Mouse (Mus musculus) limb, embryonic 14.5 days (tissue): ENCODE measurements at regions not wholly inside any gene's neighbourhood (a gene's known extent, or its start where the extent isn't known, plus 50 kb on each side); places are given as distances from the start of the nearest gene placed in this dataset.

Source experiments
- ATAC-seq: fragments of 200-750 bp; cut with Nextera tagmentation; 2 replicates; pipeline ENCODE4 v1.8.0; 2017; ENCODE audit warnings: low read depth, moderate number of reproducible peaks, moderate TSS enrichment; ENCODE audit not compliant: low FRiP score
- DNase-seq: peaks from one replicate; pipeline ENCODE4 v3.0.0-alpha.2; 2015; ENCODE audit warnings: low spot score
- H3K27ac ChIP-seq: fragments of 300-500 bp; sonication (generic); replicated peaks from 2 replicates; pipeline ENCODE4 v1.5.1; 2014; ENCODE audit warnings: low read depth, mild to moderate bottlenecking, low read length, moderate library complexity, mixed read lengths
- H3K27me3 ChIP-seq: fragments of 300-500 bp; sonication (generic); 2 replicates; pipeline ENCODE4 v1.6.1; 2014; ENCODE audit warnings: low read length, mixed read lengths; ENCODE audit not compliant: control insufficient read depth, insufficient read depth
- H3K36me3 ChIP-seq: fragments of 300-500 bp; sonication (generic); 2 replicates; pipeline ENCODE4 v1.6.1; 2014; ENCODE audit warnings: mild to moderate bottlenecking, low read length, moderate library complexity, mixed read lengths; ENCODE audit not compliant: control insufficient read depth, insufficient read depth
- H3K4me1 ChIP-seq: fragments of 300-500 bp; sonication (generic); 2 replicates; pipeline ENCODE4 v1.6.1; 2014; ENCODE audit warnings: antibody characterized with exemption, low read length, mixed read lengths; ENCODE audit not compliant: control insufficient read depth, insufficient read depth
- H3K4me2 ChIP-seq: fragments of 300-500 bp; sonication (generic); replicated peaks from 2 replicates; pipeline ENCODE4 v1.6.1; 2014; ENCODE audit warnings: low read depth, mild to moderate bottlenecking, low read length, moderate library complexity; ENCODE audit not compliant: severe bottlenecking
- H3K4me3 ChIP-seq: fragments of 300-500 bp; sonication (generic); replicated peaks from 2 replicates; pipeline ENCODE4 v1.5.1; 2014; ENCODE audit warnings: low read length
- H3K9ac ChIP-seq: fragments of 300-500 bp; sonication (generic); 2 replicates; pipeline ENCODE4 v1.6.1; 2014; ENCODE audit warnings: mild to moderate bottlenecking, low read depth, low read length, moderate library complexity; ENCODE audit not compliant: severe bottlenecking
- H3K9me3 ChIP-seq: fragments of 300-500 bp; sonication (generic); 2 replicates; pipeline ENCODE4 v1.6.1; 2016; ENCODE audit warnings: low read length; ENCODE audit not compliant: control insufficient read depth
- POLR2A ChIP-seq: fragments of 200-500 bp; IDR thresholded peaks from 2 replicates; pipeline ENCODE4 v1.8.0; 2012; ENCODE audit warnings: inconsistent platforms, mild to moderate bottlenecking, moderate library complexity, borderline replicate concordance; ENCODE audit not compliant: insufficient read depth, insufficient read length; ENCODE audit errors: extremely low read depth
- WGBS: fragments of 180-500 bp; shearing (Covaris S2); extraction: QIAGEN DNeasy Blood & Tissue Kit; methylation state at CpG from one replicate; pipeline ENCODE4 v1.1.7; 2014; 5-methylcytosine and 5-hydroxymethylcytosine counted together

GRCm38 (mm10) chr1:143881192-143881591 lies 104.1 kb downstream of the Uchl5 start:
- no peak overlapping the region for H3K9ac ChIP-seq
- no peak for TF ChIP-seq POLR2A
- DNase-seq (no peak), ATAC-seq (no peak)
- no peaks in the 10 kb centered on the region for H3K27me3 ChIP-seq
- peaks cover 4% of the 10 kb centered on the region; the same call in 1 of the 2 replicates for H3K4me1 ChIP-seq
- no peak overlapping the region for H3K27ac ChIP-seq
- WGBS, result 67% methylated on average over 6 of the region's 6 CpGs
- no peak overlapping the region for H3K4me3 ChIP-seq
- H3K36me3 ChIP-seq, result no peaks in the 10 kb centered on the region
- H3K4me2 ChIP-seq, result no peak overlapping the region
- no peaks in the 10 kb centered on the region for H3K9me3 ChIP-seq

DNA sequence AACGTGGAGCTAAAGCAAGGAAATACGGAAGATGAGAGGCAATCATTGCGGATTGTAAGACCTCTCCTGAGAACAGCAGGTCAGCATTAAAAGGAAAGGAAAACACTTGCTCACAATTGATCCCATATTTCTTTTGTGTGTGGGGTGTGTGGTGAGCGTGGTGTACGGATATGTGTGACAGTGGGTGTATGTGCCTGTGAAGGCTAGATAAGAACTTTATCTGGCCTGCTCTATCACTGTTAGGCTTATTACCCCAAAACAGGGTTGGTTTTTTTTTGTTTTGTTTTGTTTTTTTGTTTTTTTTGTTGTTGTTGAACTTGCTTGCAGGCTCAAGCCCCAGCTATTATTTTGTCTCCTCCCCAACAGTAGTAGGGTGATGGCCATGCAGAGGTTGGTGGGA lies 102.5 kb downstream of the Uchl5 start:
- Histone ChIP-seq H3K36me3 (no peaks in the 10 kb centered on the region), H3K9ac (no peak overlapping the region), H3K9me3 (no peaks in the 10 kb centered on the region), H3K27me3 (no peaks in the 10 kb centered on the region), H3K4me1 (peaks cover 4% of the 10 kb centered on the region; the same call in 1 of the 2 replicates), H3K4me3 (no peak overlapping the region), H3K27ac (no peak overlapping the region), H3K4me2 (no peak overlapping the region)
- WGBS, result 79% methylated on average over 5 of the region's 5 CpGs
- no peak for TF ChIP-seq POLR2A
- ATAC-seq (no peak), DNase-seq (no peak)

DNA sequence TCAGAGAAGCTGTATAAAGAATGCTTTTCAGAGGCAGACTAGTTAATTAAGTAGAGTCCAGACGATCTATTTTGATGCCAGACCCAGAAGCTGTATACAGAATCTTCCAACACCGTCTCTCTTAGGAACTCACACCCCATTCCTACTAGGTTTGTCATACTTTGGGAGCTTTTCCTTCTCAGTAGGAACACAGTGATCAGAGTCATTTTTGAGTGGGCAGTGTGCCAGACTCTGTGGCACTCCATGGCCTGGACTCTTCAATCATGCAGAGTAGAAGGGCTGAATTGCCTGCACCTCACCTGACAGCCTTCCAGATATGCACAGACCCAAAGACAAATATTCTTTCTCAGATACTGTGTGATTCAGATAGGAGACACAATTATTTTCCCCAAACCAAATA lies 101.2 kb downstream of the Uchl5 start:
- H3K27me3 ChIP-seq, result no peaks in the 10 kb centered on the region
- DNase-seq, result no peak
- no peaks in the 10 kb centered on the region for H3K9me3 ChIP-seq
- no peak for ATAC-seq
- no peak for TF ChIP-seq POLR2A
- WGBS, result 37% methylated on average over 2 of the region's 2 CpGs
- no peak overlapping the region for H3K9ac ChIP-seq
- no peaks in the 10 kb centered on the region for H3K36me3 ChIP-seq
- H3K4me1 ChIP-seq, result peaks cover 4% of the 10 kb centered on the region; the same call in 1 of the 2 replicates
- no peak overlapping the region for H3K27ac ChIP-seq
- H3K4me2 ChIP-seq, result no peak overlapping the region
- H3K4me3 ChIP-seq, result no peak overlapping the region

GRCm38 (mm10) chr1:143860319-143860718 lies 83.2 kb downstream of the Uchl5 start:
- WGBS, result 66% methylated on average over 10 of the region's 10 CpGs
- Histone ChIP-seq H3K4me3 (no peak overlapping the region), H3K36me3 (no peaks in the 10 kb centered on the region), H3K27ac (no peak overlapping the region), H3K9me3 (no peaks in the 10 kb centered on the region), H3K9ac (no peak overlapping the region), H3K27me3 (no peaks in the 10 kb centered on the region), H3K4me1 (no peaks in the 10 kb centered on the region), H3K4me2 (no peak overlapping the region)
- no peak for ATAC-seq
- TF ChIP-seq POLR2A, result no peak
- DNase-seq, result no peak

DNA sequence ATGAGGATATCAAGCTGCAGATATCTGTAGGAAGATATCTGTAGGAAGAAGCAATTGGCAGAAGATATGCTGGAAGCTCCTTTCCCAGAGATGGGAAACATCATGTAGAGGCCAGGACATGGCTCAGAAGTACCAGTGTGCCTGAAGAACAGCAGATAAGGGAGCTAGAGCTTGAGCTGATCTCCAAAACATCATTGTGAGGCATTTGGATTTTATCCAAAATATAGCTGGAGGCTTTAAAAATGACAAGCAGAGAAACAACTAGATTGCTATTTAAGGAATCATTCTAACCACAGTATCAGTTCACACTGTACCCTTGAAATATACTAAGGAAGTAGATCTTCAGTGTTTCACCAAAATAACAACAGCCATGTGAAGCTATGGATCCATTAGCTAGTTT lies 81.5 kb downstream of the Uchl5 start:
- DNase-seq, result no peak
- no peak overlapping the region for H3K27ac ChIP-seq
- no peak overlapping the region for H3K9ac ChIP-seq
- H3K9me3 ChIP-seq, result no peaks in the 10 kb centered on the region
- no peak overlapping the region for H3K4me2 ChIP-seq
- H3K36me3 ChIP-seq, result no peaks in the 10 kb centered on the region
- no peak overlapping the region for H3K4me3 ChIP-seq
- no peaks in the 10 kb centered on the region for H3K4me1 ChIP-seq
- no peak for ATAC-seq
- no peak for TF ChIP-seq POLR2A
- H3K27me3 ChIP-seq, result no peaks in the 10 kb centered on the region
